Mouse (Mus musculus): ENCODE measurements around the gene Eif3c. TPM values are rescaled to one million over a fixed set of nuclear protein-coding genes. Genes with fewer than 3 reads are reported as not detected.

The Eif3c gene
- polyA plus RNA-seq, 1 experiment from 2014 or later: 230 TPM

GRCm38 (mm10) chr7:126502751-126503150 lies 63.5 kb downstream of the Eif3c start:
- Histone ChIP-seq H3K4me1 (peaks cover 14% of the 10 kb centered on the region), H3K27ac (peak overlapping the region; percentile 100), H3K27me3 (ENCODE audit: low read depth, poor library complexity, severe bottlenecking) (no peaks in the 10 kb centered on the region), H3K36me3 (peaks cover 39% of the 10 kb centered on the region), H3K9me3 (replicated peaks) (no peaks in the 10 kb centered on the region), H3K4me3 (peak overlapping the region; percentile 100)
- no peak for DNase-seq (ENCODE audit: low spot score)
- under 1% methylated on average over 40 of the region's 40 CpGs for WGBS

DNA sequence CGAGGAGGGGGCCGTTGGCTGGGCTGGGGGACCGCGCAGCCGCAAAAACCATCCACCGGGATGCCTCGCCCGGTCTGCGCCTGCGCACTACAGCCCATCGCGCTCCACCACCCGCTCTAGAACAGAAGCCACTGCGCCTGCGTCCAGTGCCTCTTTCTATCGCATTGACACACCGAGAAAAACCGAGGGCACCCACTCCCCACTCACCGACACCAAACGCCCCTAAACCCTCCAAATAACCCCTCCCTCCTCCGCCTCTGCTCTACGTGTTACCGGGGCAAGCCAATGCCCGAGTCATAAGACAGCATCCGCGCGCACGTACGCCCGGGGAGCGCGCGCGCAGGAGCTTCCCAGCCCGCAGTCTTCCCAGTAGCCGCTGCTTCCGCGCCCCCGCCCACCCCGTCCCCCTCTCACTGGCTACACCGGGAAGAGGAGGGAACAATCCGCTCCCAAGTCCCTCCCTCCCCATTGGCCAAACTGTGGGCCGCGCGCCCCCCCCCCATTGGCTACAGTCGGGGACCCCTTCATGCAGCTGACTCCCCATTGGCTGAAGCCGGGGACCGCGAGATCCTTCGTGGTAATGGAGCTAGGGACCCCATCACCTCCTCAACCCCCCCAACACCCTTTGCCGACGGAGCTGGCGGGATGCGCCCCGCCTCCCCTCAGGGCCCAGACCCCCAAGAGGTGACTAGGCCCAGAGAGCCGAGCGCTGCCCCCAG lies 64.0 kb downstream of the Eif3c start:
- H3K27ac ChIP-seq: peak overlapping the region; percentile 100
- peaks cover 14% of the 10 kb centered on the region for H3K4me1 ChIP-seq
- no peaks in the 10 kb centered on the region for H3K9me3 ChIP-seq (replicated peaks)
- peak; percentile 96 for DNase-seq (ENCODE audit: low spot score)
- under 1% methylated on average over 55 of the region's 57 CpGs for WGBS
- H3K36me3 ChIP-seq: peaks cover 45% of the 10 kb centered on the region
- no peaks in the 10 kb centered on the region for H3K27me3 ChIP-seq (ENCODE audit: low read depth, poor library complexity, severe bottlenecking)
- H3K4me3 ChIP-seq: peak overlapping the region; percentile 100

GRCm38 (mm10) chr7:126501684-126502022 lies 64.6 kb downstream of the Eif3c start:
- WGBS: 5% methylated on average over 9 of the region's 9 CpGs
- Histone ChIP-seq H3K27me3 (ENCODE audit: low read depth, poor library complexity, severe bottlenecking) (no peaks in the 10 kb centered on the region), H3K27ac (peak overlapping the region; percentile 100), H3K4me1 (peaks cover 14% of the 10 kb centered on the region), H3K36me3 (peaks cover 50% of the 10 kb centered on the region), H3K4me3 (peak overlapping the region; percentile 100), H3K9me3 (replicated peaks) (no peaks in the 10 kb centered on the region)
- DNase-seq (ENCODE audit: low spot score): no peak

GRCm38 (mm10) chr7:126499416-126499815 lies 66.8 kb downstream of the Eif3c start:
- no peak overlapping the region for H3K27ac ChIP-seq
- peaks cover 72% of the 10 kb centered on the region for H3K36me3 ChIP-seq
- no peak overlapping the region for H3K4me3 ChIP-seq
- no peaks in the 10 kb centered on the region for H3K9me3 ChIP-seq (replicated peaks)
- H3K4me1 ChIP-seq: peaks cover 14% of the 10 kb centered on the region
- no peaks in the 10 kb centered on the region for H3K27me3 ChIP-seq (ENCODE audit: low read depth, poor library complexity, severe bottlenecking)
- WGBS: 96% methylated on average over 7 of the region's 7 CpGs
- DNase-seq (ENCODE audit: low spot score): no peak

- Histone ChIP-seq H3K4me1 (peaks cover 8% of the 10 kb centered on the region; the same call in 1 of the 2 replicates), H3K9me3 (replicated peaks) (no peaks in the 10 kb centered on the region), H3K27ac (no peak overlapping the region), H3K27me3 (ENCODE audit: low read depth, poor library complexity, severe bottlenecking) (no peaks in the 10 kb centered on the region), H3K36me3 (peaks cover 87% of the 10 kb centered on the region), H3K4me3 (no peak overlapping the region)
- no peak for DNase-seq (ENCODE audit: low spot score)
- WGBS: 93% methylated on average over 12 of the region's 12 CpGs
Measured at GRCm38 (mm10) chr7:126497966-126498365, 68.2 kb downstream of the Eif3c start.

DNA sequence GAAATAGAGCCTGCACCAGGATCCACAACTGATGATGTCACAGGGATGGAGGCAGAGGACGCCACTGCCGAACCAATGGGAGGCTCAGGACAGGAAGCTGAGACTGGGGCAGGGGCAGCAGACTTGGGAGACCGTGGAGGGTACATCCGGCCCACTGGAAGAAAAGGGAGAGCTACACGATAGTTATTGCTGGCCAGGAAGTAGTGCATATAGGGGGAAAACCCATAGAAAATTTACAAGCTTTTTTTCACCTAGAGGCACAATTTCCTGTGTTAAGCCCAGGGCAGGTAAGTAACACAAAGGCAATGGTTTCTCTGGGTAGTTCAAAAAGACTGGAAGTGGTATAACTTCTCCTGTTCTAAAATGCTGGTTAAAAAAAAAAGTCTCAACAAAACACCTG lies 69.7 kb downstream of the Eif3c start:
- peaks cover 98% of the 10 kb centered on the region for H3K36me3 ChIP-seq
- no peaks in the 10 kb centered on the region for H3K27me3 ChIP-seq (ENCODE audit: low read depth, poor library complexity, severe bottlenecking)
- H3K27ac ChIP-seq: no peak overlapping the region
- H3K4me3 ChIP-seq: no peak overlapping the region
- peaks cover 10% of the 10 kb centered on the region; the same call in 1 of the 2 replicates for H3K4me1 ChIP-seq
- WGBS: 88% methylated on average over 5 of the region's 5 CpGs
- DNase-seq (ENCODE audit: low spot score): no peak
- H3K9me3 ChIP-seq (replicated peaks): no peaks in the 10 kb centered on the region

Small RNA genes within 50 kb of the gene (microRNA-seq; reads per million reads assigned to microRNA genes)
- 1.8 reads per million for gene Mir7059

Other genes with a start within 250 kb of the Eif3c start
- 1.6 and 3.0 TPM in 2 replicates for gene Lat, start 196.8 kb downstream of the Eif3c start, polyA plus RNA-seq (2016; fragmentation: Nextera tagmentation; extraction: Ambion mirVana)
- gene Spns1, start 189.0 kb downstream of the Eif3c start, polyA plus RNA-seq (2016; fragmentation: Nextera tagmentation; extraction: Ambion mirVana): 67.7 and 68.4 TPM in 2 replicates
- 2.6 and 2.9 TPM in 2 replicates for gene Nfatc2ip, start 169.7 kb downstream of the Eif3c start, polyA plus RNA-seq (2016; fragmentation: Nextera tagmentation; extraction: Ambion mirVana)
- gene Cd19, start 151.5 kb downstream of the Eif3c start, polyA plus RNA-seq (2016; fragmentation: Nextera tagmentation; extraction: Ambion mirVana): not detected in 2 replicates
- 30.3 and 36.9 TPM in 2 replicates for gene Rabep2, start 137.7 kb downstream of the Eif3c start, polyA plus RNA-seq (2016; fragmentation: Nextera tagmentation; extraction: Ambion mirVana)
- 0.59 and 5.3 TPM in 2 replicates for gene Atp2a1, start 103.3 kb downstream of the Eif3c start, polyA plus RNA-seq (2016; fragmentation: Nextera tagmentation; extraction: Ambion mirVana)
- 55.1 and 62.5 TPM in 2 replicates for gene Sh2b1, start 91.0 kb downstream of the Eif3c start, polyA plus RNA-seq (2016; fragmentation: Nextera tagmentation; extraction: Ambion mirVana)
- gene Tufm, start 79.0 kb downstream of the Eif3c start, polyA plus RNA-seq (2016; fragmentation: Nextera tagmentation; extraction: Ambion mirVana): 182 and 207 TPM in 2 replicates
- 60.6 and 62.5 TPM in 2 replicates for gene Atxn2l, start 63.0 kb downstream of the Eif3c start, polyA plus RNA-seq (2016; fragmentation: Nextera tagmentation; extraction: Ambion mirVana)
- 0.29 and 0.51 TPM in 2 replicates for gene Apobr, start 18.5 kb upstream of the Eif3c start, polyA plus RNA-seq (2016; fragmentation: Nextera tagmentation; extraction: Ambion mirVana)
- gene Cln3, start 19.4 kb upstream of the Eif3c start, polyA plus RNA-seq (2016; fragmentation: Nextera tagmentation; extraction: Ambion mirVana): 27.0 and 27.8 TPM in 2 replicates
- gene Il27, start 28.5 kb upstream of the Eif3c start, polyA plus RNA-seq (2016; fragmentation: Nextera tagmentation; extraction: Ambion mirVana): not detected in 2 replicates
- gene Nupr1, start 64.5 kb upstream of the Eif3c start, polyA plus RNA-seq (2016; fragmentation: Nextera tagmentation; extraction: Ambion mirVana): 0.45 and 0.78 TPM in 2 replicates
- gene Sgf29, start 82.9 kb upstream of the Eif3c start, polyA plus RNA-seq (2016; fragmentation: Nextera tagmentation; extraction: Ambion mirVana): 69.0 and 69.2 TPM in 2 replicates
- gene Sult1a1, start 110.0 kb upstream of the Eif3c start, polyA plus RNA-seq (2016; fragmentation: Nextera tagmentation; extraction: Ambion mirVana): 0.11 and 0.49 TPM in 2 replicates
- 177 and 237 TPM in 2 replicates for gene Bola2, start 129.0 kb upstream of the Eif3c start, polyA plus RNA-seq (2016; fragmentation: Nextera tagmentation; extraction: Ambion mirVana)
- 12.6 and 14.8 TPM in 2 replicates for gene Slx1b, start 129.4 kb upstream of the Eif3c start, polyA plus RNA-seq (2016; fragmentation: Nextera tagmentation; extraction: Ambion mirVana)
- 28.9 and 37.8 TPM in 2 replicates for gene Coro1a, start 141.4 kb upstream of the Eif3c start, polyA plus RNA-seq (2016; fragmentation: Nextera tagmentation; extraction: Ambion mirVana)
- gene Mapk3, start 193.2 kb upstream of the Eif3c start, polyA plus RNA-seq (2016; fragmentation: Nextera tagmentation; extraction: Ambion mirVana): 47.3 and 55.9 TPM in 2 replicates
- gene Gdpd3, start 199.9 kb upstream of the Eif3c start, polyA plus RNA-seq (2016; fragmentation: Nextera tagmentation; extraction: Ambion mirVana): 0.83 and 1.5 TPM in 2 replicates
- 51.7 and 84.9 TPM in 2 replicates for gene Ypel3, start 210.5 kb upstream of the Eif3c start, polyA plus RNA-seq (2016; fragmentation: Nextera tagmentation; extraction: Ambion mirVana)
- 0.23 and 0.53 TPM in 2 replicates for gene Tbx6, start 215.1 kb upstream of the Eif3c start, polyA plus RNA-seq (2016; fragmentation: Nextera tagmentation; extraction: Ambion mirVana)
- 450 and 462 TPM in 2 replicates for gene Ppp4c, start 226.1 kb upstream of the Eif3c start, polyA plus RNA-seq (2016; fragmentation: Nextera tagmentation; extraction: Ambion mirVana)
- gene Fam57b, start 231.3 kb upstream of the Eif3c start, polyA plus RNA-seq (2016; fragmentation: Nextera tagmentation; extraction: Ambion mirVana): 0.20 and 0.21 TPM in 2 replicates